Mouse (Mus musculus): ENCODE data around the gene Coq8b.

The Coq8b gene

DNA sequence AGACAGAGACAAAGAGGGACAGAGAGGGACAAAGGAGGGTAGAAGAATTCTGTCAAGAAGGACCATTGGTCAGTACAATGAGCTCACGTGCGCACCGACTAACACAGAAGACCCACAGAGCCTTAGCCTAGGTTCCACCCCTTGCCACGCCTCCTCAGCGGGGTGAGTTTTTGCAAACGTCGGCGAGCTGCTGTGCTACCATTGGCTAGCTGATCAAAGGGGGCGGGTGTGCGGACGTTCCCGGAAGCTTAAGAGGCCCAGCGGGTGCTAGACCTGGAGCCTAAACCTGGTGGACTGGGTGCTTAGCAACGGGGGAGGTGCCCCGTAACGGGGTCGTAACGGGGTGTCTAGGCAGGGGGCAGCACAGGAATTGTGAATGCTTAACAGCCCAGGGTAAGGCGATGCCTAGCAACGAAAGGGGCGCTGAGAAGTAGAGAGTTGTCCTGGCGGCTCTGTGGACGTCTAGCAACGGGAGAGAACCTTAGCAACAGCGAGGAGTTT lies at the start of gene Coq8b:
Gene Coq8b, plus strand, starts transcription at position 243 of the 501 bp plus-strand sequence.
- DNase-seq (ENCODE audit: low spot score in 2 of 2): peak; percentile 84 to 86

DNA sequence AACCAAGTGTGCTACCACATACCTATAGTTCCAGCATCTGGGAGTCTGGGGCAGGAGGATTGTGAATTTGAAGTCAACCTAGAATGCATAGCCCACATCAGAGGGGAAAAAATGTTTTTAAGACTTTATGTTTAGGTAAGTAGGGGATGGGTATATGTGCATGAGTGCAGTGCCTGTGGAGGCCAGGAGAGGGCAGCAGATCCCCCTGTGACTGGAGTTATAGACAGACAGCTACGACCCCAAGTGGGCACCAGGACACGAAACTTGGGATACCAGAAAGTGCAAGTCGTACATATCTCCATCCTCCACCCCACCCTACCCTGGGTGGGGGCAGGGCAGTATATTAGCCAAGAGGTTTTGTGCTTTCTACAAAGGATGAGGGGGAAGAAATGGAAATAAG lies 47.9 kb upstream of the Coq8b start:
- no peak for DNase-seq (ENCODE audit: low spot score in 2 of 2)

DNA sequence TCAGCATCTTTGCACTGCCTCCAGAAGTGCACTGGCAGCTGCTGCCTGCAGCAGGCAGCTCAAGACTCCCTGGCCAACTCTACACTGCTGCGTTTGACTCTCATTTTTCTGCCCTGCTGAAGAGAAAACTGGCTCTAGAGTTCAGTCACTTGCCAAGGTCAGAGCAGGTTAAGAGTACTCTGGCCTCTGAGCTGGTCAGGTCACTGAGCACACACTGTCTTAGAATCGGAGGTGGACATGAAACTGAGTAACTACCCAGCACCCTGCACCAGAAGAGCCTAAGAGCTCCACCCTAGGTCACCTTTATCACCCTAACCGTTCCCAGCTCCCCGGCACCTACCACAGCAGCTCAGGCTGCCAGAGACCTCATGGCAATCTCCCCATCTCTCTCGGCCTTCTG lies 46.8 kb upstream of the Coq8b start:
- no peak for DNase-seq (ENCODE audit: low spot score in 2 of 2)

DNA sequence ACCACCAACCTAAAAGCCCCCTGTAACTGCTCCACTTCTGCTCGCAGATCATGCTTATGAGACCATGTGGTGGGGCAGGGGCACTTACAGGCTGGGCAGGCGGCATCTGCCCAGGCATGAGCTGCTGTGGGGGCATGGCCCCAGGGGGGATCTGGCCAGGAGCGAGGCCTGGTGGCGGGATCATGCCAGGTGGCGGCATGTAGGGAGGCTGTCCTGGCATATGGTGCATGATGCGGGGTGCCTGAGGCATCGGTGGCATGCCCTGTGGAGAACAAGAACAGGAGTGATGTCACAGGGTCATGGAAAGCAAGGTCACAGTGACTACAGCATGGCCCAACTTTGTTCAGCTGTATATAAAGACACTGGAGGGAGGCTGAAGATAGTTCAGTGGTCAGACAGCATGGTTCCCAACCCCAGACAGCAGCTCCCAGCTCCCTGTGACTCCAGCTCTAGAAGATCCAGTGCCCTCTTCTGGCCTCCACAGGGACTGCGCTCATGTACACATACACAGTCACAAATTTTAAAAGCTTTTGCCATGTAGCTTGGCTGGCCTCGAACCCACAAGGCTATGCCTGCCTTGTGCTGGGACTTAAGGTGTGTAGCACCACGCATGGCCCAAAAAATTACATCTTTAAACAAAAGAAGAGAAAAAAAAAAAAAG lies 43.4 kb upstream of the Coq8b start:
- DNase-seq (ENCODE audit: low spot score in 2 of 2): no peak

DNA sequence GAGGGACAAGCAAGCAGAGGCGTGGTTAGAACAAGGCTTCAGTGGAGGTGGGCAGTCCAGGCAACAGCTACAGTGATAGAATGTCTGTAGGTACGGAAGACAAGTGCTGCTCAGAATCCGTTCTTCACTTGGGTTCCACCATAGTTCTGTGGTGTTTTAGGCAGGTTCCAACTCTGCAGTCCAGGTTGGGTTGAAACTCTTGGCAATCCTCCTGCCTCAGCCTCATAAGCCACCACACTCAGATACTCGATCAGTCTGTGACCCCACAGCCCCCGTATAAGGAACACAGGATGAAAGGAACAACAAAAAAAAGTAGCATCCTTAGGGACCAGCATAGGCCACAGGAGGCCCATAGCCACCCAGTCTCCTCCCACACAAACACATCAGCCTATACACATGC lies 40.4 kb upstream of the Coq8b start:
- no peak for DNase-seq (ENCODE audit: low spot score in 2 of 2)

DNA sequence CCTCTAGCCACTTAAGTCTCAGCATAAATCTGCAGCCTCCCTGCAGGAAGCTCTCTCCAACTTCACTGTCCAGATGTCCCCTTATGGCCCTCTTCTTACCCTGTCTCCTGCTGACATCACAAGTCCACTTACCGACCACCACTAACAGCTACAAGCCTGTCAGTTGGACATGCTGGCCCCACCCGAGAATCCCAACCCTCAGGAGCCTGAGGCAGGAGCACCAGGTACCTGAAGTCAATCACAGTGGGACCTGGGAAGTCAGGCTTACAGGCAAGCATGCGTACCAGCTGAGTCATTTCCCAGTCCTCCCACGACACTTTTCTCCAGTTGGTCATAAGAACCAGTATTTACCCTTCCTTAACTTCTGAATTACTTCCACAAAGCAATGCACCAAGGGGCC lies 39.1 kb upstream of the Coq8b start:
- no peak for DNase-seq (ENCODE audit: low spot score in 2 of 2)

DNA sequence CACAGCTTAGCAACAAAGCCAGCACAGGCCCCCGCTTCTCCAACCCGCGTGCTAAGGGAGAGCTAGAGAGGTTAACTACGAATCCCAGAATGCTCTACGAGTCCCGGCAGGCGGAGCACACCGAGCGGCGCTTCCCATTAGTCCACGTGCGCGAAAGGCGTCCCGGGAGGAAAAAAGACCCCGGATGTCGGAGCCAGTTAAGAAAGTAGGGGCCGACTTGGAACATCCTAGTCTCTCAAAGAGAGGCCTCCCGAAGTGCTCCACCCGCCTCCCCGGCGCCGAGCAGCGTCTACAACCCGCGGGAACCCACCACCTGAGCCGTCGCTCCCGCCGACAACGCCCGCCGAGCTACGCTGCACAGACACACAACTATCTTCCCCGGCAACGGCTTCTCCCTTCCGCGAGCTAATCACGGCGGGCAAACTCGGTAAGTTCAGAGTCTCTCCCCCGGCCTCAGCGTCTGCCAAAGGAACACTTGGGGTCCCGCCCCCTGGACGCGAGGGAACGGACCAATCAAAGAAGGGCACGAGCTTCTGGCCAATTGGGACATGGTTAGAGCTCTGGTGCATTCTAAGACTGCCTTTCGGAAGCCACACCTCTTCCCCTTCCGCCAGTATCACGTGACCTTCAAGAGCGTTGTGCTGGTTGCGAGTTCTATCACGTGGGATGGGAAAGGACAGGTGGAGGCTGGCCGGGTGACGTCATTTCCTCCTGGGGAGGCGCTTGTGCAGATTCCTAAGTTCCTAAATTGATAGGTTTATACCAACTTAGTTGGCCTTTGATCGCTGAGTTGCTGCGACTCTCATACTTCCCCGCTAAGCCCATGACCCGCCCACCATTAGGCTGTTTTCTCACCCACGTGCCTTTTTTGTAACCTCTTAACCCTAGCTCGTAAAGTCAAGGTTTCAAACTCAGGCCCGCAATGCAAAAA lies 36.9 kb upstream of the Coq8b start, which contains the start of the genes BC024978 and Snrpa:
Gene BC024978, plus strand, starts transcription at position 101 of the 931 bp plus-strand sequence.
Gene Snrpa, minus strand, starts transcription at position 591 of the 931 bp plus-strand sequence.
- DNase-seq (ENCODE audit: low spot score in 2 of 2): peak; percentile 82 to 91

DNA sequence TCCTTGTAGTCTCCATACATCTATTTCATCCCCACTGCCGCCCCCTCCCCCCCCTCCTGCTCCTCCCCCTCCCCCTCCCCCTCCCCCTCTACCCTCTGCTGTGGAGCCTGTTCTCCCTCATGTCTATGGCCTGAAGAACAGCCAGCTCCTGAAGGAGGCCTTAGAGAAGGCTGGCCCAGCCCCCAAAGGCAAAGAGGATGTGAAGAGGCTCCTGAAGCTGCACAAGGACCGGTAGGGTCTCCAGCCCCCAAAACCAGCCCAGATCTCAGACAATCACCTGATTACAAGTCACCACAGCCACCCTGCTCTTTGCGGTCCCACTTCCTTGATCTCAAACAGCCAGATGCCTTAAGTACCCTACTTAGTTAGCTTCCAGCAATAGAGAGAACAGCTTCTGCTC lies 35.7 kb upstream of the Coq8b start:
- DNase-seq (ENCODE audit: low spot score in 2 of 2): no peak

DNA sequence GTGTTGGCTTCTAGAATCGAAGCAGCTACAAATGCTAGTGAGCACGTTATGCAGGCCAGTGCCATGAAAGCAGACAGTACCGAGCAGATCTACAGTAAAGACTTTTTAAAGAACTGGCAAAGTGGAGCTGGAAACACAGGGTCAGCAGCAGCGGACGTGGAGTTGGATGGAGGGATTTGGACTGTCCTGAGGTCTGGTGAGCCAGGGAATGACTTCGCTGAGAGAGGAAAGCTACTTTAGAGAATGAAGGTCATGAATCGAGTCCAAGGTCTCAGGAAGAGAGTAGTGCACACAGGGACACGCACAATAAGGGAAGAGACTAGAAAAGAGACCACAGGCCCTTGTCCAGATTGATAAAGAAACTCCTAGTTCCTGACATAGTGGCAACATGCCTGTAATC lies 35.2 kb upstream of the Coq8b start:
- DNase-seq (ENCODE audit: low spot score in 2 of 2): no peak

DNA sequence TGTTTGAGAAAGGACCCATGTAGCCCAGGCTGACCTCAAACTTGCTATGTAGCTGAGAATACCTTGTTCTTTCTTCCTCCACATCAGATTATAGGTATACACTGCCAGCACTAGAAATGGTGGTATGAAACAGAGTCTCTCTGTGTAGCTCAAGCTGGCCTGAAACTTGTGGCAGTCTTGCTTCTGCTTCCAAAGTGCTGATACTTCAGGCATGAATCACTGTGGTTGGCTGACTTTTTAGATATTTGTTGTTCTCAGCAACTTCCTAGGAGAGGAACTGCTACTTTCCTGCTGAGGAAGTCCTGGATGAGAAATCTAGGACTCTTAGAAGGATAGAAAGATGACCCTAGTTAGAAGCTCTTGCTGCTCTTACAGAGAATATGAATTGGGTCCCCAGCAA lies 34.5 kb upstream of the Coq8b start:
- no peak for DNase-seq (ENCODE audit: low spot score in 2 of 2)

DNA sequence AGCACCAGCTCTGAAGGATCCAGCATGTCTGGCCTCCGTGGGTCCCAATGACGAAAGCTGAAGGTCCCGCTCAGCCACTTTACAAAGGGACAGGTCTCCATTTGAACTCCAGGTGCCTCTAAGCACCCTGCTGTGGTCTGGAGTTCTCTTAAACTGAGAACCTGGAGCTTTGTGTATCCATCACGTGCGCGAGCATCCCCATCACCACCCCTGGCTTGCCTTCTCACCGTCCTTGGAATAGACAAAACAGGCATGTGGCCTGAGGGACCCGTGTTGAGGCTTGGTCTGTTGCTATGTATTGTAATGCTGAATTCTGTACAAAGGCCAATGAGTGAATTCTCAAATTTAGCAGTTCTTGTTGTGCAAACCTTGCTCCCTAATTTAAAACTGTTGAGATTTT lies 34.0 kb upstream of the Coq8b start:
- no peak for DNase-seq (ENCODE audit: low spot score in 2 of 2)

DNA sequence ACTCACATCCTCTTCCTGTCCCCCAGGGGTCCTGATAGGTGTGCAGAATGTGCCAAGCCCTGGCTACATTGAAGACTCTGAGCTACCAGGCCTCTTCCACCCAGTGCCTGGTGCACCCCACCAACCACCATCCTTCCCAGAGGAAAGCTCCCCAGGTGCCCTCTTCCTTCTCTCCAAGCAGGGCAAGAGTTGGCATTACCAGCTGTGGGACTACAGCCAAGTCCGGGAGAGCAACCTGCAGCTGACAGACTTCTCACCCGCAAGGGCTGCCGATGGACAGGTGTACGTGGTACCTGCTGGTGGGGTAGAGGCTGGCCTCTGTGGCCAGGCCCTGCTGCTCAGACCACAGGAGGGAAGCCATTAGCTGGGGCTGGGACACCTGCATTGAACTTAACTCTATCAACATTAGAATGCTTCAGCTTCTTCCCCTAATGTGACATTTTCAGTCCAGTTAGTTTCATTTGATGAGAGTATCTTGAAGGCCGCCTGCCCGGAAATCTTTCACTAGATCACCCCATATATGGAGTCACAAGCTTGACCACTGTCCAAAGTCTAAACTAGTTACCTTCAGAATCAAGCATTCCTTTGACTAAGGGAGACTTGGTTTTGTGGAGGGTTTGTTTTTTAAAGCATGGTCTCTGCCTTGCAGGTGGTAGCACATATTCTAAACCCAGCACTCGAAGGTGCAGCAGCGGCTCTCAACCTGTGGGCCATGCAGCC lies 28.9 kb upstream of the Coq8b start:
- no peak for DNase-seq (ENCODE audit: low spot score in 2 of 2)

DNA sequence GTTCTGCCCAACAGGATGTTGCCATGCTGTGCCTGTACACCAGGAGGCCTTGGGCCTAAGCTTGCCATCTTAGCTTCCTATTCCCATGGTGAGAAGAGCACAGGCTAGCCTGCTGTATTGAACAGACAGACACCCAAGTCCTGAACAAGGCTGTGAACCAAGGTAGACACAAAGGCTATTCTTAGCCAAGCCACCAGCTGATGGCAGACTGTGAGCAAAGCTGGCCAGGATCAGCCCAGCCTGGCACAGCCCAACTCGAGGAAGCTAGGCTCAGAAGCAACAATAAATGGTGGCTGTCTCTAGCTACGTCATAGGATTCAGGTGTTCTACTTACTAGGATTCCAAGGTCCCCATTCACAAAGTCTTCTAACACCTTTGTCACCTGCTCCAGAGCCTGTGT lies 20.2 kb upstream of the Coq8b start:
- no peak for DNase-seq (ENCODE audit: low spot score in 2 of 2)

DNA sequence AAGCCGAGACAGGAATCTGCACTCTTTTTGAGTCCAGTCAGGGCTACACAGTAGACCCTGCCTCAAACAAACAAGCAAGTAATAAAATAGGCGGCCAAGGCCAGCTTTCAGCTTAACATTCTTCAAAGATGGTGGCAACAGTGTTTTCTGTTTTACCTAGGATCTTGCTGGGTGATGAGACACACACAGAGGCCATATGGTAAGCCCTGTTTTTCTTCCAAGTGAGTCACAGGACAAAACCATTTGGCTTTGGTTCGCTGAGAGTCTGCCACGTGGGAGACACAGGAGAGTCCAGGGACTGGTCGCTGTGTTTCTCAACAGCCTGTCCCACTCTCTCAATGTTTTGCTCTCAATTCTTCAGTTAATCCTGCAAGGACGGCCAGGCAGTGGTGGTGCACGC lies 14.2 kb upstream of the Coq8b start:
- DNase-seq (ENCODE audit: low spot score in 2 of 2): no peak

DNA sequence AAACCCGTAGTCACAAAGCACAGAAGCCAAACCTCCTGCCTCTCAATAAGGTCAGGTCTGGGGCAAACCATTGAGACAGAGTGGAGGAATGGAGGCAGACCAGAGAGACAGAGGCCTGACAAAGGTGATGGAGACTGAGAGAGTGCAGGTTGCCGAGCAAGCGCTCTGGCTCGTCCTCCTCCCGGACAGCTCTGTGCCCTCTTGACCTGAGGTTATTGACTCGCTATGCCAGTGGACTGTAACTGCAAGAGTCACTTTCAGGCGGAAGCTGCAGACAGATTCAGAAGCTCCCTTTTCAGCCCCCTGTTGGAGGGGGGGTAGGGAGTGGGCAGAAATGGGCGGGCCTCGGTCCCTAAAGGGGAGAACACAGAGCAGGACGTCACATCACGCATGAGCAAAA lies 12.9 kb upstream of the Coq8b start:
- DNase-seq (ENCODE audit: low spot score in 2 of 2): no peak

DNA sequence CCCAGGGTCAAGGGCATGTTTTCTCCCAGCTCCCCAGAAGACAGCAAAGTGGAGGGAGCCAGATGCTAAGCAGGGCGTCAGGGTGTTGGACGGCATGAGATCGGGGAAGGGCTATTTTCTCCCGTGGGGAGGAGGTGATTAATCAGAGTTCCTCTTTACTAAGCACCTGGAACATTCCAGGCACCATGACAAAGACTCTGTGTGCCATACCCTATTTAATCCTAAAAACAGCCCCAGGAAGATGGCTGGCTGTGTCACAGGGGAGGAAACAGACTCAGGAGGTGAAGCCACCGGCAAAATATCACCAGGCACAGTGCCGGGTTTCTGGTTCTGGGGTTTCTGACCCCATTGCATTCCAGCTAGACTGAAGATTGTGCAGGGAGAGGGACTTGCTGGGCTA lies 10.9 kb upstream of the Coq8b start:
- DNase-seq (ENCODE audit: low spot score in 2 of 2): no peak

DNA sequence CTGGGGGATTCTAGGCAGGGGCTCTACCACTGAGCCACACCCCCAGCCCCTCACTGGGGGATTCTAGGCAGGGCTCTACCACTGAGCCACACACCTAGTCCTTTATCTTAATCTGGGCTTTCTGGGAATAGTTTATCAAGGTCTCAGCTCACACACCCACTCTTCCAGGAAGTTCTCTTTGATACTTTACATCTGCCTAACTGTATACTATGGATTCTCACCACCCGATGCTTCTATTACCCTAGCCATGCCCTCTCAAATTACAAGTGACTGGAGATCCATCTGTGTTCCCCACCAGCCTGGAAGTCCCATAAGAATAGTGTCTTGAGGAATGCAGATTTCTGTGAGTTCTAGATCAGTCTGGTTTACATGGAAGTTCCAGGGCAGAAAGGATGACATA lies 10.3 kb upstream of the Coq8b start:
- DNase-seq (ENCODE audit: low spot score in 2 of 2): no peak

DNA sequence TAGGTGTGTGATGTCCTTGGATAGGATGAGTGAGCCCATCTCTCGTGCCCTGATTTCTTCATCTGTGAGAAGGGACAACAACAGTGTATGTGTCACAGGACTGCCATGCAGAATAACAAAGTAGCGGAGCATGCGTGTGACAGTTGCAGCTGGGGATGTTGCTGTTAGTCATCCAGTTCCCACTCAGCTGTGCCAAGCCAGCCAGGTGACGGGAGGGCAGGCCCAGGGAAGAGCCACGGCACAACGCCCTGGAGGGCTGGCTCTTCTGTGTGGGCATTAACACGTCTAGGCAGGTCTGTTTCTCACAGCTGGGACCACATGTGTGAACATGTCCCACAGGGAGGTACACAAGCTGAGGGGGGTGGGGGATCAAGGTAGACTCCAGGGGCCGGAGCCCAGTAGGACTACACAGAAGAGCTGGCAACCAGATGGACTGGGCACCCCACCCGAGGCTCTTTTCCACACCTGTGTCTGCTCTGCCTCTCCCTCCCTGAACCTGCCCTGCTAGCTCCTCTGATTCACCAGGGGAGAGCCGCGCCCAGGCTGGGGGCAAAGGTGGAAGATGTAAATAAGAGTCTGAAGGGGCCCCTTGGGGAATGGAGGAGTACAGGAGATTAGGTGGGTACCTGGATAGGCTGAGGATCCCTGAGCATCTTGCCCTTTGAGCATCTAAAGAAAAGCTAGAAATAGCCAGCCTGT lies 7.8 kb upstream of the Coq8b start:
- DNase-seq (ENCODE audit: low spot score in 2 of 2): no peak

DNA sequence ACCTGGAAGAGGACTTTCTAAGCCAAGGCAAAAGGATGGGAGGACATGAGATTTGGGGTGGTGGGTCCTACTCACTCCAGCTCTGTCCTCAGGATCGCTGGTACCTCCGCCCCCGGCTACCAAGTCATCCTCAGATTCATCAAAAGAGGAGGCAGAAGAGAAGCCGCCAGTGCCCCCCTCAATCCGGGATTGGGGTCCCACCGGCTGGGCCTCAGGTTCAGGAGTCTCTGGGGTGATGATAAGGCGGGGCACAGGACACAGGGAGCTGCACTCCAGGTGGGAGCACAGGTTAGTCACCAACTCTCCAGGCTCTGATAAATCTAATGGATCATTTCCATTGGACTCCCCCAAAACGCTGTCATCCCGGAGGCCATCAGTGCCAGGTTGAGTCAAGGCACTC lies 5.5 kb upstream of the Coq8b start:
- no peak for DNase-seq (ENCODE audit: low spot score in 2 of 2)

DNA sequence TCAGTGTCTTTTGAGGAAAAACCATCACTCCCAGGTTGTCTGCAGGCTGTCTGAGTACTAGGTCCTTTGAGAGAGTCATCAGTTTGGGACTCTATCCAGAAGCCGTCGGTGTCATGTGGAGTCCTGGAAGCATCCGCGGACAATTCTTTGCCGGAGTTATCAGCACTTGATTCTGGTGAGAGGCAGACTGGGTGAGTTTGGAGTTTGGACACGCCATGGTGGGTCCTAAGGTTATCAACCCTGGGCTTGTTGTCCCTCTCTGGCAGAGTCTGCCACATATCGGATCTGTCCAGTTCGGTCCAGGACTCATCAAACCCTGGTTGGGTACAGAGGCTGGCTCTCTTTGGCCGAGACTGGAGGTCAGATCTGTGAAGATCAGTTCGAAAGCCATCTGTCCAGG lies 5.1 kb upstream of the Coq8b start:
- peak in 1 of 2 experiments; percentile 21 for DNase-seq (ENCODE audit: low spot score in 2 of 2)

DNA sequence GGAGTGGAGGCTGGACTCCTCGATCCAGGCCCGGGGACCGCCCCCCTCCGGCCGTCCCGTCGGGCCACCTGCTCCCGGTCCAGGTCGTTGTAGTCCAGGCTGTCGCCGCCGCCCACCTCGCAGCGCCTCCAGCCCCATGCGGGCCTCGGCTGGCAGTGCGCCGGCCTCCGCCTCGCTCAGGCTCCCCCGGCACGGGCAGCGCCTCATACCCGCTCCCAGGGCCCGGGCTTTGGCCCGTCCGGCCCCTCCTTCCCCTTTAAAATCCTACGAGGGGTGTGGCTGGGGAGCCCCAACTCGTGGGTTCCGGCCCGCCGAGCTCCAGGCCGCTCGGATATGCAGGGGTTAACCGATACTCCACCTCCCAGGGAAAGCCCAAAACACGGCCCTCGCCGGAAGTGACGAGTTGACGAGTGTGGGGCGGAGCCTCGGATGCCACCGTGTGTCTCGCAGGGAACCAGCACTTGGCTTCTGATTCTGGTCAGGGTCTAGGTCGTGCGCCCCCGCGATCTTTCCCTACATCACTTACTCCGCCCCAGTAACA lies 4.5 kb upstream of the Coq8b start, which contains the start of gene Itpkc:
Gene Itpkc, minus strand, starts transcription at position 381 of the 541 bp plus-strand sequence.
- peak; percentile 72 to 87 for DNase-seq (ENCODE audit: low spot score in 2 of 2)

Data from cerebellum, postnatal 4 days (tissue).